Mouse (Mus musculus): ENCODE results near the gene Tra2b.

- TF ChIP-seq CTCF (IDR thresholded peaks at IDR 0.05; ENCODE audit: low read depth) (no peak), EP300 (optimal IDR thresholded peaks at IDR 0.05) (no peak)
Observed at GRCm38 (mm10) chr16:22292394-22292793, 26.6 kb upstream of the Tra2b start.

Data from stomach, postnatal 0 days (tissue).